Mouse (Mus musculus): ENCODE results near the gene Sf1. TPM values are rescaled to one million over a fixed set of nuclear protein-coding genes. Genes with fewer than 3 reads are reported as not detected.
A peak's percentile ranks its signal among the peaks of the same experiment; 100 is the strongest.

Gene Sf1
- polyA plus RNA-seq, 1 experiment = 47.9 TPM

- Histone ChIP-seq H3K4me1 (ENCODE audit: control insufficient read depth, insufficient read depth, insufficient read length, low read length) (peaks cover 7% of the 10 kb centered on the region), H3K27ac (replicated peaks; ENCODE audit: low read depth, low read length) (no peak overlapping the region), H3K4me3 (ENCODE audit: insufficient read depth, low read depth, low read length) (no peak overlapping the region)
Measured at GRCm38 (mm10) chr19:6336920-6337319, 26.6 kb upstream of the Sf1 start.

- peaks cover 12% of the 10 kb centered on the region for H3K4me1 ChIP-seq (ENCODE audit: control insufficient read depth, insufficient read depth, insufficient read length, low read length)
- H3K4me3 ChIP-seq (ENCODE audit: insufficient read depth, low read depth, low read length) = no peak overlapping the region
Measured at GRCm38 (mm10) chr19:6338171-6338570, 25.3 kb upstream of the Sf1 start.

GRCm38 (mm10) chr19:6338716-6339115 is 24.8 kb upstream of the Sf1 start:
- peaks cover 12% of the 10 kb centered on the region for H3K4me1 ChIP-seq (ENCODE audit: control insufficient read depth, insufficient read depth, insufficient read length, low read length)
- no peak overlapping the region for H3K27ac ChIP-seq (replicated peaks; ENCODE audit: low read depth, low read length)
- no peak overlapping the region for H3K4me3 ChIP-seq (ENCODE audit: insufficient read depth, low read depth, low read length)

More at GRCm38 (mm10) chr19:6338171-6338570, 25.3 kb upstream of the Sf1 start:
- H3K27ac ChIP-seq (replicated peaks; ENCODE audit: low read depth, low read length) = no peak overlapping the region

GRCm38 (mm10) chr19:6339191-6339590 is 24.3 kb upstream of the Sf1 start:
- peaks cover 12% of the 10 kb centered on the region for H3K4me1 ChIP-seq (ENCODE audit: control insufficient read depth, insufficient read depth, insufficient read length, low read length)
- no peak overlapping the region for H3K27ac ChIP-seq (replicated peaks; ENCODE audit: low read depth, low read length)
- H3K4me3 ChIP-seq (ENCODE audit: insufficient read depth, low read depth, low read length) = no peak overlapping the region

- peaks cover 12% of the 10 kb centered on the region for H3K4me1 ChIP-seq (ENCODE audit: control insufficient read depth, insufficient read depth, insufficient read length, low read length)
- peak overlapping the region; percentile 97 for H3K27ac ChIP-seq (replicated peaks; ENCODE audit: low read depth, low read length)
- H3K4me3 ChIP-seq (ENCODE audit: insufficient read depth, low read depth, low read length) = peak overlapping the region; percentile 56
Measured at GRCm38 (mm10) chr19:6339890-6340504, 23.5 kb upstream of the Sf1 start.

- H3K27ac ChIP-seq (replicated peaks; ENCODE audit: low read depth, low read length) = peak within 1 kb of the TSS; percentile 97
- H3K4me3 ChIP-seq (ENCODE audit: insufficient read depth, low read depth, low read length) = peak within 1 kb of the TSS; percentile 91
- peaks cover 10% of the 10 kb centered on the region for H3K4me1 ChIP-seq (ENCODE audit: control insufficient read depth, insufficient read depth, insufficient read length, low read length)
Measured at GRCm38 (mm10) chr19:6340524-6341452, 22.7 kb upstream of the Sf1 start, which contains the start of gene Map4k2. TSS of gene Map4k2 (plus strand) at chr19:6341135.

GRCm38 (mm10) chr19:6341453-6342077 is 21.9 kb upstream of the Sf1 start:
- Histone ChIP-seq H3K27ac (replicated peaks; ENCODE audit: low read depth, low read length) (peak overlapping the region; percentile 47), H3K4me1 (ENCODE audit: control insufficient read depth, insufficient read depth, insufficient read length, low read length) (peaks cover 9% of the 10 kb centered on the region), H3K4me3 (ENCODE audit: insufficient read depth, low read depth, low read length) (peak overlapping the region; percentile 91)

- Histone ChIP-seq H3K4me1 (ENCODE audit: control insufficient read depth, insufficient read depth, insufficient read length, low read length) (peaks cover 9% of the 10 kb centered on the region), H3K27ac (replicated peaks; ENCODE audit: low read depth, low read length) (peak overlapping the region; percentile 14), H3K4me3 (ENCODE audit: insufficient read depth, low read depth, low read length) (peak overlapping the region; percentile 91)
Measured at GRCm38 (mm10) chr19:6342276-6342933, 21.1 kb upstream of the Sf1 start.

- no peak overlapping the region for H3K27ac ChIP-seq (replicated peaks; ENCODE audit: low read depth, low read length)
- peaks cover 9% of the 10 kb centered on the region for H3K4me1 ChIP-seq (ENCODE audit: control insufficient read depth, insufficient read depth, insufficient read length, low read length)
- H3K4me3 ChIP-seq (ENCODE audit: insufficient read depth, low read depth, low read length) = no peak overlapping the region
Measured at GRCm38 (mm10) chr19:6343066-6343925, 20.2 kb upstream of the Sf1 start.

GRCm38 (mm10) chr19:6343996-6344395 is 19.5 kb upstream of the Sf1 start:
- Histone ChIP-seq H3K4me3 (ENCODE audit: insufficient read depth, low read depth, low read length) (no peak overlapping the region), H3K4me1 (ENCODE audit: control insufficient read depth, insufficient read depth, insufficient read length, low read length) (peaks cover 9% of the 10 kb centered on the region), H3K27ac (replicated peaks; ENCODE audit: low read depth, low read length) (no peak overlapping the region)

- Histone ChIP-seq H3K4me3 (ENCODE audit: insufficient read depth, low read depth, low read length) (no peak overlapping the region), H3K4me1 (ENCODE audit: control insufficient read depth, insufficient read depth, insufficient read length, low read length) (peaks cover 4% of the 10 kb centered on the region), H3K27ac (replicated peaks; ENCODE audit: low read depth, low read length) (0 out of 2 replicates have a peak overlapping the region, but pooled peaks have one; percentile 2)
Measured at GRCm38 (mm10) chr19:6346023-6346422, 17.5 kb upstream of the Sf1 start.

GRCm38 (mm10) chr19:6346661-6347060 is 16.8 kb upstream of the Sf1 start:
- no peak overlapping the region for H3K4me3 ChIP-seq (ENCODE audit: insufficient read depth, low read depth, low read length)
- H3K27ac ChIP-seq (replicated peaks; ENCODE audit: low read depth, low read length) = peak overlapping the region; percentile 42

GRCm38 (mm10) chr19:6347615-6348014 is 15.9 kb upstream of the Sf1 start:
- H3K4me1 ChIP-seq (ENCODE audit: control insufficient read depth, insufficient read depth, insufficient read length, low read length) = peaks cover under 1% of the 10 kb centered on the region; the same call in 1 of the 2 replicates
- no peak overlapping the region for H3K4me3 ChIP-seq (ENCODE audit: insufficient read depth, low read depth, low read length)
- no peak overlapping the region for H3K27ac ChIP-seq (replicated peaks; ENCODE audit: low read depth, low read length)

More at GRCm38 (mm10) chr19:6346661-6347060, 16.8 kb upstream of the Sf1 start:
- H3K4me1 ChIP-seq (ENCODE audit: control insufficient read depth, insufficient read depth, insufficient read length, low read length) = peaks cover 4% of the 10 kb centered on the region

GRCm38 (mm10) chr19:6348717-6349116 is 14.8 kb upstream of the Sf1 start:
- H3K4me1 ChIP-seq (ENCODE audit: control insufficient read depth, insufficient read depth, insufficient read length, low read length) = no peaks in the 10 kb centered on the region; the same call in 1 of the 2 replicates
- H3K4me3 ChIP-seq (ENCODE audit: insufficient read depth, low read depth, low read length) = no peak overlapping the region
- H3K27ac ChIP-seq (replicated peaks; ENCODE audit: low read depth, low read length) = no peak overlapping the region

Data from brown adipose tissue, adult 24 weeks (tissue).